Mouse (Mus musculus) thymus, adult 2 months (tissue): ENCODE measurements around the gene Babam2. TPM values are rescaled to one million over a fixed set of nuclear protein-coding genes. Genes with fewer than 3 reads are reported as not detected.

Experiments used
- DNase-seq: peaks from one replicate; pipeline ENCODE4 v3.0.0; 2021
- H3K27ac ChIP-seq: fragments of 200-500 bp; 2 replicates; pipeline ENCODE4 v1.5.1; 2012; ENCODE audit warnings: low read length, control low read depth; ENCODE audit not compliant: control insufficient read depth, insufficient read depth
- H3K27me3 ChIP-seq: fragments of 200-500 bp; 2 replicates; pipeline ENCODE4 v1.6.1; 2012; ENCODE audit warnings: mild to moderate bottlenecking, low read length, moderate library complexity, mixed read lengths; ENCODE audit not compliant: control insufficient read depth, insufficient read depth
- H3K36me3 ChIP-seq: fragments of 200-500 bp; 2 replicates; pipeline ENCODE4 v1.6.1; 2012; ENCODE audit warnings: mild to moderate bottlenecking, low read length, moderate library complexity; ENCODE audit not compliant: control insufficient read depth, insufficient read depth
- H3K4me1 ChIP-seq: fragments of 200-500 bp; replicated peaks from 2 replicates; pipeline ENCODE4 v1.6.1; 2012; ENCODE audit warnings: low read length; ENCODE audit not compliant: control insufficient read depth, insufficient read depth
- H3K4me3 ChIP-seq: fragments of 200-500 bp; 2 replicates; pipeline ENCODE4 v1.5.1; 2012; ENCODE audit warnings: mild to moderate bottlenecking, low read length, control low read depth, moderate library complexity; ENCODE audit not compliant: control insufficient read depth, insufficient read depth
- CTCF ChIP-seq: fragments of 200-500 bp; IDR thresholded peaks from 2 replicates; pipeline ENCODE4 v1.5.1; 2012; ENCODE audit warnings: mild to moderate bottlenecking, control low read depth, low read length, moderate library complexity, borderline replicate concordance; ENCODE audit not compliant: control insufficient read depth, poor library complexity, insufficient read depth; ENCODE audit errors: extremely low read depth
- POLR2A ChIP-seq: fragments of 200-500 bp; IDR thresholded peaks from 2 replicates; pipeline ENCODE4 v1.6.1; 2012; ENCODE audit warnings: mild to moderate bottlenecking, low read length, control low read depth, moderate library complexity; ENCODE audit not compliant: control insufficient read depth, poor library complexity, insufficient read depth; ENCODE audit errors: extremely low read depth
- WGBS: fragments of 180-500 bp; shearing (Covaris S2); methylation state at CpG from one replicate; pipeline ENCODE4 v1.1.7; 2018; 5-methylcytosine and 5-hydroxymethylcytosine counted together
- polyA plus RNA-seq: library from polyadenylated mRNA; depleted of rRNA; stranded (reverse); fragments of >200 nt; gene quantifications from 2 replicates; pipeline ENCODE4 v1.2.3, GENCODE M21; 2012

The Babam2 gene
- polyA plus RNA-seq, 1 experiment = 16.1 TPM

DNA sequence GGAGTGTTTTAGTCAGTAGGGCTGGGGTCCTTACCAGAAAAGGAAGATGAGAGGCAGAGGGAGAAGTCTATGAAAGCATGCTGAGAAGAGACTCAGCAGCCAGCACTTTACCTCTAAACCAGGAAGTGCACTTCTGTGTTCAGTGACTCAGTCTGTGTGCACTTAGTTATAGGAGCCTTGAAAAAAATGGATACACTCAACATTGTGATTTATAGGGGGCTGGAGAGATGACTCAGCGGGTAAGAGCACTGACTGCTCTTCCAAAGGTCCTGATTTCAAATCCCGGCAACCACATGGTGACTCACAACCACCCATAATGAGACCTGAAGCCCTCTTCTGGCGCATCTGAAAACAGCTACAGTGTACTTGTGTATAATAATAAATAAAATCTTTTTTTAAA lies 238.5 kb downstream of the Babam2 start:
- DNase-seq = no peak
- H3K27ac ChIP-seq = no peak overlapping the region
- no peak overlapping the region for H3K4me3 ChIP-seq
- no peaks in the 10 kb centered on the region for H3K27me3 ChIP-seq
- peaks cover 5% of the 10 kb centered on the region for H3K4me1 ChIP-seq
- WGBS = 93% methylated on average over 3 of the region's 3 CpGs
- no peaks in the 10 kb centered on the region for H3K36me3 ChIP-seq
- TF ChIP-seq POLR2A (no peak), CTCF (no peak)

DNA sequence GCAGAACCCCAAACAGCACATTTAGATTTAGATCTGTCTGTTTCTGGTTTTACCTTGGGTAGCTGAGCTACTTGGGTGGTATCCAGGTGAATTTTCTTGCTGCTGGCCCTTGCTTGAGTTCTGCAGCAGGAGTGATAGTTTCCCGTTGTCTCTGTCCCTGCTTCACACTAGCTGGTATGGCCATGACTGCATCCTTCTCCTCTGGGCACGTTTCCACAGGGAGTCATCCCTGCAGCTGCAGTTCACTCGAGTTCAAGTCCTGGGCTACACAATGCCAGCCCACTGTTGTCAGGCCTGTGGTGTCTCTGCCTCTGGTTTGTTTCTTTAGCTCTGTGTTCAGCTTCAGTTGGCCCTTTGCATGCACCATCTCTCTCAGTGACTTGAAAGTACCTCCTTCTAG lies 239.0 kb downstream of the Babam2 start:
- Histone ChIP-seq H3K27ac (no peak overlapping the region), H3K36me3 (no peaks in the 10 kb centered on the region), H3K4me3 (no peak overlapping the region), H3K4me1 (peaks cover 5% of the 10 kb centered on the region), H3K27me3 (no peaks in the 10 kb centered on the region)
- no peak for DNase-seq
- TF ChIP-seq CTCF = no peak
- no peak for TF ChIP-seq POLR2A
- WGBS = 91% methylated on average over 3 of the region's 3 CpGs

DNA sequence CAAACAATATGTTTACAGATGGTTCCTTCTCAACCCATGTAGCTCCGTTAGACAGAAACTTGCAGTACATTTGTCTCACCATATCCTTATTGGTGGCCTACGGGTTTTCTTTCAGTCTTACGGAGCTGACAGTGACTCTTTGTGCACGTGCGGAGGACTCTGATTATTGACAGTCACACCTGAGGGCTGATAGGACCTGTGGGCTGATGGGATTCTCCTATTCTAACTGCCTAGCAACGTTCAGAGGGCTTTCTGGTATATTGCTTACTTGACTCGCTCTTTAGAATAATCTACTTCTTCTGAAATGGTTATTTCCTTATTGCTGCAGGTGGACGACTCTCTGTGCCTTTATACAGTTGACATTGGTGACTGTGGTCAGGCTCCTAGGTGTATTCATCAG lies 243.4 kb downstream of the Babam2 start:
- Histone ChIP-seq H3K27ac (no peak overlapping the region), H3K27me3 (no peaks in the 10 kb centered on the region), H3K4me3 (no peak overlapping the region), H3K4me1 (no peaks in the 10 kb centered on the region), H3K36me3 (no peaks in the 10 kb centered on the region)
- WGBS = 94% methylated on average over 8 of the region's 8 CpGs
- TF ChIP-seq CTCF (no peak), POLR2A (no peak)
- no peak for DNase-seq

DNA sequence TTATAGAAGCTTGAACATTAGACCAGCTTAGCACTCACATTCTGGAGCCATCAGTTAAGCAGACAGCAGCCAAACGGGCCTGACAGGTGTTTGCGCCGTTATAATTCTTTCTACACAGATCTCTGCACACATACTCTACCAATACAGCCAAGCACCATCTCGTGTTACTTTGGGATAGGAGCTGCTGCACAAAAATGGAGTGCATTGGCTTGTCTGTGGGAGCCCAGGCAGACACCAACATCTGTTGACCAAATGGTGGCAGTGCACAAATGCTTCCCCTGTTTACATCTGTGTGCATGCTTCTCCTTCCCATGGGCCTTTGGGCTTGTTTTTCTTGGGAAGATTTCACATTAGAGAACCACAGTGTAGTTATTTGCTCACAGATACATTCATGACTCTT lies 249.7 kb downstream of the Babam2 start:
- no peak for DNase-seq
- Histone ChIP-seq H3K27me3 (no peaks in the 10 kb centered on the region), H3K27ac (no peak overlapping the region), H3K36me3 (no peaks in the 10 kb centered on the region), H3K4me3 (no peak overlapping the region), H3K4me1 (no peaks in the 10 kb centered on the region)
- 83% methylated on average over 4 of the region's 4 CpGs for WGBS
- TF ChIP-seq CTCF (no peak), POLR2A (no peak)

DNA sequence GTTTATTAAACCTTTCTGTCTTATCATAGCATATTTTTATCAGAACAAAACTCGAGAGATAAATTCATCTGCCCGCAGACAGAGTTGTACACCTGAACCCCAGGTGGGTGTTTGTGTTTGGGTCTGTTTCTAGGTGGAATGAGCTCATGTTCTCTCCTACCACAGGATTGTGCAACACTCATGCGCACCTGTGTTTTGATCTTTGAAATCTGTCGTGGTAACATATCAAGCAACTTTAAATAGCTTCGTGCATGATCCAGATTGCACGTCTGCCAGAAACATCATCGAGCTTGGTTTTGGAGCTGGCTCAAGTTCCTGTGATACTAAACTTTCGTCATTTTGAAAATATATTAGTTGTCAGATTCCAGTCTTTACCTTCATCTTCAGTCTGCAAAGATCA lies 251.9 kb downstream of the Babam2 start:
- DNase-seq = no peak
- Histone ChIP-seq H3K4me3 (no peak overlapping the region), H3K36me3 (no peaks in the 10 kb centered on the region), H3K27me3 (no peaks in the 10 kb centered on the region), H3K27ac (no peak overlapping the region), H3K4me1 (no peaks in the 10 kb centered on the region; the same call in 1 of the 2 replicates)
- TF ChIP-seq CTCF = no peak
- TF ChIP-seq POLR2A = no peak
- WGBS = 29% methylated on average over 8 of the region's 8 CpGs

DNA sequence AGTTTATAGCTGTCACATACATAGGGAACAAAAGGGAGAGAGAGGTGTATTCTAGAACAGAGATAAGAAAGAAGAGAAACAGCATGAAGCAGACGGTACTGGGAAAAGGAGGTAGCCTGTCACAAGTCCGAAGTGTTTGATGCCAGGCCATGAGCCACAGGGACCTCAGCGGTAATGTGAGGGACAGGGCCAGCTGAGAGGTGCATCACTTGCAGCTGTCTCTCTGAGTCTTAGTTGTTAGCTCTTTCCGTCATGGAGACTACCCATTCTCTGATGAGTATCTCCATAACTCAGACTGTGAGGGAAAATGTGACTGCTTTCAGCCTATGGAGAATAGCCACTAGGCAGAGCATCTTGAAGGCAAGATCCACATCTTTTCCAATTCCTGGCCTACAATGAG lies 253.0 kb downstream of the Babam2 start:
- no peak for DNase-seq
- no peaks in the 10 kb centered on the region; the same call in none of the 2 replicates for H3K4me1 ChIP-seq
- H3K4me3 ChIP-seq = no peak overlapping the region
- H3K36me3 ChIP-seq = no peaks in the 10 kb centered on the region
- no peak overlapping the region for H3K27ac ChIP-seq
- TF ChIP-seq CTCF (no peak), POLR2A (no peak)
- 98% methylated on average over 4 of the region's 4 CpGs for WGBS
- H3K27me3 ChIP-seq = no peaks in the 10 kb centered on the region

DNA sequence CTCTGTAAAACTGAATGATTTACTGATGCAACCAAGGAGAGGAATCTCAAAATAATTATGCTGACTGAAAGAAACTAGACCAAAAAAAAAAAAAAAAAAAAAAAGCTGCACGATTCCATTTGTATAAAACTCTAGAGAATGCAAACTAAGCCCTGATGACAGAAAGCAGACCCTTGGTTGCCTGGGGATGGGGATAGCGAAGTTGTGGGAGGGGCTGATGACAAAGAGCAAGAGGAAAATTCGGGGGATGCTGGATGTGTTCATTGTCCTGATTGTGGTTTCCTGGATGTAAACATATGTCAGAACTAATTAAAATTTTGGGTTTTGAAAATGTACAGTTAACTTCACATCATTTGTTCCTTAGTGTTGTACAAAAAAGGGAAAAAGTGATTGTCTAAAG lies 257.7 kb downstream of the Babam2 start:
- Histone ChIP-seq H3K27ac (no peak overlapping the region), H3K4me3 (no peak overlapping the region), H3K4me1 (peaks cover 4% of the 10 kb centered on the region), H3K27me3 (no peaks in the 10 kb centered on the region), H3K36me3 (no peaks in the 10 kb centered on the region)
- no peak for TF ChIP-seq POLR2A
- no peak for TF ChIP-seq CTCF
- 94% methylated on average over 3 of the region's 3 CpGs for WGBS
- no peak for DNase-seq

DNA sequence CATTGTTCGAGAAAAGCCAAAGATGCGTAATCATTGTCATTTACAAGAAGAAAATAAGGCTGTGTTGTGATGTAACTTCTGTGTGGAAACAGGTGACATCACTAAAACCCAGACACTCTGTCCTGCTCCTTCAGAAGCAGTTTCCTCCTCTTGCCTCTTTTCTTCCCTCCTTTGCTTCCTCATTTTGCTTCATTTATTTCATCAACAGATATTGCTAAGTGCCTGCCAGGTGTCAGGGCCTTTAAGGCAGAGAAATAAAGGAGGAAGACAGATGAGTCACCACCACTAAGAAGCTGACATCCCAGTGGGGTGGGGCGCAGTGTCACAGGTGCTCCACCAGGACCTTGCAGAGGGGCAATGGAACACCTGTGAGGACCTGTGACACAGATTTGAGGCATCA lies 258.9 kb downstream of the Babam2 start:
- WGBS = 89% methylated on average over 3 of the region's 3 CpGs
- TF ChIP-seq POLR2A (no peak), CTCF (no peak)
- no peaks in the 10 kb centered on the region for H3K36me3 ChIP-seq
- H3K4me1 ChIP-seq = peaks cover 4% of the 10 kb centered on the region
- H3K27me3 ChIP-seq = no peaks in the 10 kb centered on the region
- no peak overlapping the region for H3K27ac ChIP-seq
- H3K4me3 ChIP-seq = no peak overlapping the region
- no peak for DNase-seq
